Mouse (Mus musculus): ENCODE results near the gene Med27.

GRCm38 (mm10) chr2:29532173-29532572, 185.6 kb downstream of the Med27 start:
- TF ChIP-seq POLR2A (IDR thresholded peaks at IDR 0.05; ENCODE audit: borderline replicate concordance, control insufficient read depth, low read depth, low read length) (no peak), CTCF (IDR thresholded peaks at IDR 0.05; ENCODE audit: control insufficient read depth, insufficient read depth, low read length) (no peak)
